Mouse (Mus musculus): Measurements from ENCODE around the gene Abcc3.

Abcc3 gene

GRCm38 (mm10) chr11:94351094-94351493 is 41.7 kb downstream of the Abcc3 start:
- DNase-seq (ENCODE audit: low spot score): no peak

GRCm38 (mm10) chr11:94350337-94350736 is 42.5 kb downstream of the Abcc3 start:
- DNase-seq (ENCODE audit: low spot score): no peak

- no peak for DNase-seq (ENCODE audit: low spot score)
Measured at GRCm38 (mm10) chr11:94349839-94350238, 43.0 kb downstream of the Abcc3 start.

- no peak for DNase-seq (ENCODE audit: low spot score)
Measured at GRCm38 (mm10) chr11:94347063-94347575, 45.7 kb downstream of the Abcc3 start.

DNA sequence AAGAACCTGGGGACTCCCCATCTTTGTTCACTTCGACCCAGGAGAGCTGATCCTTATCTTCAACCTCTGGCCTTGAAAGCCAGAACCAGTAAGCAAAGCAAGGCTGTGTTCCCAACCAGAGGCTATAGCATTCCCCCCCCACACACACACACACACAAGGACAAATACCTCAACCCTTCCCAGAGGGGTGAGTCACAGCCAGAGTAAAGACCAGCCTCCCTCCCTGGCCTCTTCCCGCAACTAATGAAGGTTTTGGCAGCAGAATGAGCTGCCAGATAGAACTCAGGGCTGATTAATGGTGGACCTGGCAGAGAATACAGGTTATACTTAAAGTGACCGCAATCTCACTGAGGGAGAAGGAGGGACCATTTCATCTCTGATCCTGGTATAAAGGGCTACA is 46.2 kb downstream of the Abcc3 start:
- DNase-seq (ENCODE audit: low spot score): no peak

GRCm38 (mm10) chr11:94345926-94346325 is 46.9 kb downstream of the Abcc3 start:
- DNase-seq (ENCODE audit: low spot score): no peak

GRCm38 (mm10) chr11:94344470-94344869 is 48.3 kb downstream of the Abcc3 start:
- DNase-seq (ENCODE audit: low spot score): no peak

GRCm38 (mm10) chr11:94343955-94344358 is 48.8 kb downstream of the Abcc3 start:
- DNase-seq (ENCODE audit: low spot score): no peak

DNA sequence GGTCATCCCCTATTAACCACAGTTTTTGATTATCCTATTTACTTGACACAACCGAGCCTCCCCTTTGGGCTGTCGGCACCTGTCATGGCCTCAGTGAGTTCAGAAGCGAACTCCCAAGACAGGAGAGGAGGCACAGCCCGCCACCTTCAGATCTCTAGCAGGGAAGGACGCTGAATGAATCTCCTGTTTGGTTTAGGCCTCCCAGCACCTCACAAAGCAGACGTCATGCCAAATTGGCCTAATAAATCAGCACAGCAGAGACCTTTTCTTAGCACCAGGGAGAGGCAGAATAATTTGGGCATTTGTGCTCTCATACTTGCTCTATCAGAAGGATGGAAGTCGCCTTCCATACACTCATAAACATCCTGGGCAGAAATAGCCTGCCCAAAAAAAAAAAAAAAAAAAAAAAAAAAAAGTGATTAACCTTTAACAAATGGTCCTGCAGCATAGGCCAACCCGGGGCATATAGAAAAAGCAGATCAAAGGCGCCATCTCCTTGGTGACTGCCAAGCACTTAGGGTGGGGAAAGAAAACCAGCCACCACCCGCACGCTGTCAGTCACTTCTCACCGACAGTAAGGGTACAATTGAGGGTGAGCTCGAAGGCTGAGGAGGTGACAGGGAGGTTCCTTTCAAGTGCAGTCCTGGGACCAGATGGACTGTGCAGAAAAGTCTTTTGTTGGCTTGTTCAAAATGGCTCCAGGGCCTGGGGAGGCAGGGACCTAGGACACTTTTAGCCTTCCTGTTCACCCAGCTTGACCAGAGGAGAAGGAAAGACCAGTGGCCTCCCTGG is 50.5 kb downstream of the Abcc3 start:
- peak; percentile 55 for DNase-seq (ENCODE audit: low spot score)

- DNase-seq (ENCODE audit: low spot score): no peak
Measured at GRCm38 (mm10) chr11:94340948-94341933, 51.6 kb downstream of the Abcc3 start.

DNA sequence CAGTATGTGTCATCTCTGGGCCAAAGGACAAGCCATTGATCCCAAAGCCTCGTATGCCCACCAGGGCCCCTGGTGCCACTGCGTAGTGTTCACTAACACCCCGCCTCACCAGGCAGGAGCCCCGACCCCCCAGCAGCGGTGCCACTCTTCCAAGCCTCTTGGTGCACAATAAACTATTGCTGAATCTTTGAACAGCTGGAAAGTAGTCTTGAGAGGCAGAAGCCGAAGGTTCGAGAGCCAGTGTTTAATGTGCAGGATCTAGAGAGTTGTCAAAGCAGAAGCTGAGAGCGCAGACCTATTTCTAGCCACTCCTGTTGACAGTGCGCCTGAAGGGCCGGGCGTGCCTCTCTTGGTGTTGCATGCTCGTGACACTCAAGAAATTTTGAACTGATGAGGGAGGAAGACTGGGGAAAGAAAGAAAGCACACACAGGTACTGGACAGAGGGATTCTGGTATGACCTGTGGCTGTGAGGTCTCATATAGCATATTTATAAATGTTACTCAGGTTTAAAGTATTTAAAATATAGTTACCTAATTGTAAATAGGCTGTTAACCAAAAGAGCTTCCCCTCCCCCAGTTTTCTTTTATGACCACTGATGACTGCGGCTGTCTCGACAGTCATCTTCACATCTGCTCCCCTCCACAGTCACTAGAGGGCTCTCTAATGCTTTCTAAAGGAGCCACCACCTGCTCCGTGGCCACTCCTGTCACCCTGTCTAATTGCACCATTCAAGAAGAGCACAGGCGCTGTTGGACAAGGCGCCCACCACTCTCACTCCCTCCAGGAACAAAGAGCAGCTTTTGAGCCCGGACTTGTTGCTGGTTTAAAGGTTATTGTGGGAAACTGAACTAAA is 52.8 kb downstream of the Abcc3 start:
- peak; percentile 89 for DNase-seq (ENCODE audit: low spot score)

DNA sequence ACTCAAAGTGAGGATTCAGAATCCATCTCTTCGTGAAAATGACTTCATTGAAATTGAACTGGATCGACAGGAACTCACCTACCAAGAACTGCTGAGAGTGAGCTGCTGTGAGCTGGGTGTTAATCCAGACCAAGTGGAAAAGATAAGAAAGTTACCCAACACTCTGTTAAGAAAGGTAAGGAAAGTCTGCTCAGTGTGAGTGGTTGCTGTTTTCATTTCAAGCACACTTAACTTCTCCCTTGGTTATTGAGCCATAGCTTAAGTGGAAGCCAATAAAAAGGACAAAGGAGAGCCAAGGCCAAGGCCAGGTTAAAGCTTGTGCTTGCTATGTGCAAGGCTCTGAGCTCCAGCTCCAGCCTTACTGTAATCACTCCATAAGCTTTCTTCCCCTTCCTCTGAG is 54.5 kb downstream of the Abcc3 start:
- DNase-seq (ENCODE audit: low spot score): no peak

GRCm38 (mm10) chr11:94336551-94336950 is 56.2 kb downstream of the Abcc3 start:
- no peak for DNase-seq (ENCODE audit: low spot score)

DNA sequence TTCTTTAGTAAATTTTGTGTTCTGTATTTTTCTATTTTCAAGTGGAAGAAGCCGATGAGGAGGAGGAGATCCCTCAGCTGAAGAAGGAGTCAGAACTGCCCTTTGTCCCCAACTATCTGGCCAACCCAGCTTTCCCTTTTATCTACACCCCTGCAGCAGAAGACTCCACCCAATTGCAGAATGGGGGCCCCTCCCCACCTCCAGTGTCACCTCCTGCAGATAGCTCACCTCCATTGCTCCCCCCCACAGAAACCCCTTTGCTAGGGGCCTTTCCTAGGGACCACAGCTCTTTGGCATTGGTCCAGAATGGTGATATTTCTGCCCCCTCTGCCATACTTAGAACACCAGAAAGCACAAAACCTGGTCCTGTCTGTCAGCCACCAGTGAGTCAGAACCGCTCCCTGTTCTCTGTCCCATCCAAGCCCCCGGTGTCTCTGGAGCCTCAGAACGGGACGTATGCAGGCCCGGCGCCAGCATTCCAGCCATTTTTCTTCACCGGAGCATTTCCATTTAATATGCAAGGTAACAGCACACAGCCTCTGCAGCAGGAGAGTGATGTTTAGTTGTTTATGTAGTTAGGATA is 58.3 kb downstream of the Abcc3 start:
- DNase-seq (ENCODE audit: low spot score): no peak

DNA sequence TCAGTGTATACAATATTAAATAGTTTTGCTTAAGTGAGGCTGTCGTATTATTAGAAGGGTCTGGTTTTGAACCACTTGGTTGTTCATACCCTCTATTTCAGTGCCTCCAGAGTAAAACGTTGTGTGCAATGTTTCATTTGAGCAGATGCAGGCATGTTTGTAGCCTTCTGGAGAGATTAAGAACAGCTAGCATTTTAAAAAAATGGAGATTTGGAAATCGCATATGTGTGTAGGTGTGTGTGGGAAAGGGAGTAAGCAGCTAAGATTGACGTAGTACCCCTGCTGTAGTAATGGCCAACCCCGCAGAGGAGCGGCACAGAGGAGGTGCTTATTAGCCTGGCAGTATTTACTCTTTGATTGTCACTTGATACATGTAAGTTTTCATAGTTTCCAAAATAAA is 60.1 kb downstream of the Abcc3 start:
- DNase-seq (ENCODE audit: low spot score): no peak

DNA sequence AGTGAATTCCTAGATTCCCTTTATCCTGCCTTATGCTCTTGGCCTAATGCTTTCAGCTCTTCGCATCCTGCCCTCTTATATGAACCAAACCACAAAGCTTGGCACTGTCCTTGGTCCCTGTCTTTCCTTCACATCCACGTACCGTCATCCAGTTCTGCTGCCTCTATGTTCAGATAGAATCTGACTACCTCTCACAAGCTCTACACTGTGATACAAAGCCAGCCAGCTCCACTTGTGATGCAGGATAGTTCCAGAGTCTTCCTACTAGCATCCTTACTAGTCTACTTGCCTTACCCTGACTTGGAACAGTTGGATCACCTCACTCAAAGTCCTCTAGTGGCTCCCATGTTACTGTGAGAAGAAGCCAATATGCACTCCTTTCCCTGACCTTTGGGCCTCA is 62.6 kb downstream of the Abcc3 start:
- no peak for DNase-seq (ENCODE audit: low spot score)

DNA sequence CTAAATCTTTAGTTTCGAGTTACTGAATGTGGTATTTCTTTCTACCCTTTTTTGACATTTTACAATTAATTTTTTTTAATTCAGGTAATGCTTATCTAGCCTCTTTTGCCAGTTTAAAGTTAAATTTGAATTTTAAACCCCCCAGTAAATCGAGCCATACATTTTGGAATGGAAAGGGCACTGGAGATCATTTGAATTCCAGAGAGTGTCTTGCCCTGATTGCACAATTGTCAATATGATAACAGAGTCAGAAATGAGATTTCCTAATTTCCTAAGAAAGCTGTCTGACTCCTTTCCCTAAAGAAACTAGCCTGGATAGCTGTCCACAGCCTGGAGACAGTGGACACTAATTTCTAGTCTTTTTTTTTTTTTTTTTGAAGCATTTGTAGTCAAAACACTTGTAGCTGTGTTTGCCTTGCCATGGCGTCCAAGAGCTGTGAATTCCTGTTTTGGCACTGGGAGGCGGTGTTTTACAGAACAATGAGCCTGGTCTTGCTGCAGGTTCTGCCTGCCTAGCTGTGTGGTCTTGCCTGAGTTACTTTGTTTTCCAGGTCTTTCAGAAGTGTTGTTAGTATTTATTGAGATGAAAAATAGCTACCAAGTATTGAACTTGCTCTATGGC is 63.4 kb downstream of the Abcc3 start:
- peak; percentile 72 for DNase-seq (ENCODE audit: low spot score)

DNA sequence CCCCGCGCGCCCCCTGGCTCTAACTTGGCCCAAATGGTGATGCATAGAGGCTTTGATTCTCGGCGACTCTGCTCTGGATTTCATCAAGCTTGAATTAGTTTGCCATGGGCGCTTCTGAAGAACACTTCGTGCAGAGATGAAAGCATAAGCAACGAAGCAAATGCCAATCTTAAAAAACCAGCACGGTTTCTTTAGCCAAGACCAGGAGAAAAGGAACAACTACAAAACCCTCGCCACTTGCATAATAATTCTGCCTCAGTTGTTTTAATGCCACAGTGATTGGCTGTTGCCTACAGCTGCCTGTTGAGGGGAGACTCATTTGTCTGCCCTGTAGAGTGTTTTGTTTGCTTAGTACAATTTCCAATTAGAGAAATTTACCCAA is 64.2 kb downstream of the Abcc3 start:
- peak; percentile 64 for DNase-seq (ENCODE audit: low spot score)

DNA sequence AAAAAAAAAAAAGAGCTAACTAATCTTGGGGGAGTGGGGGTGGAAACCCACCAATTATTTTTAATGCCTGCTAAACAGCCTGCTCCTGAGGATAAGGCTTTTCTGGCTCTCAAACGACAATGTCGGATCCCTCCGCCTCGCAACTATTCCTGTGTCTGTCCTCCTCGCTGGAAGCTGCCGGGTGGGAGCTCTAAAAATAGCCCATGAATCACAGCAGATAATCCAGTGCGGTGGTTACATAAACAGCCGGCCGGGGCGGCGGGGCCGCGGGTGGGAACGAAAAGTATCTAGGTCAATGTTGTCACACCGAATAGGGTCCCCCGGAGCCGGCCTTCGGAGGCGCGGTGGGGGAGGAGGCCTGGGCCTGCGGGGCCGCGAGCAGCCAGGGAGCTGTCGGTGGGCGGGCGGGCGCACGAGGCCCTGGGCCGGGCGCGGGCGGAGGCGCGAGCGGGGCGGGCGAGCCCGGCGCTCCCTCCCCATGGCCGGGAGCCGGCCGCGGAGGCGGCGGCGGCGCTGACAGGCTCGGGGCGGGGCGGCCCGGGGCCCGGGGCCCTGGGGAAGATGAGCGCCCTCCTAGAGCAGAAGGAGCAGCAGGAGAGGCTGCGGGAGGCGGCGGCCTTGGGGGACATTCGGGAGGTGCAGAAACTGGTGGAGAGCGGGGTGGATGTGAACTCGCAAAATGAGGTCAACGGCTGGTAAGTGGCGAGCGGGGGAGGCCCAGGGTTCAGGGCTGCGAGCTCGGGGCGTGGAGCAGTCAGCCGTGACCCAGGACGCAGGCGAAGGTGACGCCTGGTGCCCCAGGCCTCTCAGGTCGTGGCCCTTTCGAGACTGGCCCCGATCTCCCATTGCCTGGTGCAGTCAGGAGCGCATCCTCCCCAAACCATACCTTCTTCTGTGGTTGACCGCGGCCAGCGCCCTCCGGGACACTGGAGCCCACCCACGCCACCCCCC is 64.8 kb downstream of the Abcc3 start, which contains the start of gene Ankrd40:
Gene Ankrd40 (plus strand): TSS at position 309 of the 951 bp plus-strand sequence.
- peak; percentile 94 for DNase-seq (ENCODE audit: low spot score)

DNA sequence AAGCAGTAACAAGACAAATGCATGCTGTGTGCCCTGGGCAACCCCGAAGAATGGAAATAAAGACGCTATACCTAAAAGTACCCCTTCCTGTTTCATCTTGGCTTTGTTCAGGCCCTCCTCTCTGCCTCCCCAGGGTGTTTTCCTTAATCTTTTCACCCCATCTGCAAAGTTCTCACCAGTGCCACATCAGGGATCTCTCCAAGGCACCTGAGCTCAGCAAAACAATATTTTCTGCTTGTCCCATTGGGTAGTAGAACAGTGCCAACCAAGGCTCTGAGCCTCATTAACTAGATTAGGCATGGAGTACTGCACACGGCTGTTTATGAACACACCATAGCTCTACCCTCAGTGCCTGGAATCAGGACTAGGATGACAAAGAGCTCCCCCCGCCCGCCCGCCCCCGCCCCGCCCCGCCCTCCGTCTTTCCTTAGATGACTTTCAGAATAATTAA is 65.8 kb downstream of the Abcc3 start:
- peak; percentile 74 for DNase-seq (ENCODE audit: low spot score)
